Mouse (Mus musculus): ENCODE measurements around the gene Gm17606.

The Gm17606 gene

DNA sequence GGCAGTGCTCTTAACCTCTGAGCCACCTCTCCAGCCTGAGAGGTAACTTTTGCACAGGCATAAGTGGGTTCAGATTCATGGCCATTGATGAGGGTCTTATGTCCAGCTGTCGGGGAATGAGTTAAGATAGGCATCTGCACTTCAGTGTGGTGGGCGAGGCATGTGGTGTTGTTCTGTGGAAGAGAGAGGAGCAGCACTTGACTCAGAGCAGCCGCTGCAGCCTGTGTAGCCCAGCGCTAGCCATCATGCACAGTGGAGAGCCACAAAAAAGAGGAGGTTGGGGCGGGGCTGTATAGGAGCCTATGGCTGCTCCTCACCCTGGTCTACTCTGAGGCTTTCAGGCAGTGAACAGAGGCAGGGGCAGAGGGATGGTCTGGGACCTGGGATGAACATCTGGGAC lies 12.6 kb upstream of the Gm17606 start:
- no peak for DNase-seq (ENCODE audit: low spot score)

GRCm38 (mm10) chr14:54629797-54630196 lies 11.0 kb upstream of the Gm17606 start:
- no peak for DNase-seq (ENCODE audit: low spot score)

- no peak for DNase-seq (ENCODE audit: low spot score)
Measured at GRCm38 (mm10) chr14:54630583-54631239, 10.0 kb upstream of the Gm17606 start.

GRCm38 (mm10) chr14:54631240-54631599 lies 9.5 kb upstream of the Gm17606 start:
- DNase-seq (ENCODE audit: low spot score), result no peak

GRCm38 (mm10) chr14:54632252-54632651 lies 8.5 kb upstream of the Gm17606 start:
- DNase-seq (ENCODE audit: low spot score), result no peak

DNA sequence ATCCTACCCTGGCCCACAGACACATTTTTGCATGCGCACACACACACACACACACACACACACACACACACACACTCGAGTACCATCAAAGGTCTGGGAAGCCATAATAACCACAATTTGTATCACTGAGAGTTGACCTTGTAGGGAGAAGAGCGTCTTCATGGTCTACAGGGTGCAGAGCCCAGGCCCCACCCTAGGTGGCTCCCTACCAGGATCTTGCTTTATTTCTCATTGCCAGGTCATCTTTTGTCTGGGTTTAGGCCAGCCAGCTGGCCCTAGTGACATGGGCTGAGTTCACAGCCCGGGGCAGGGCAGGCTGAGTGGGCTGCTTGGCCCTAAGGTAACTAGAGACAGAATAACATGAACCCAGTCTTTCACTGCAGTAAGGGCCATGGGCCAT lies 6.6 kb upstream of the Gm17606 start:
- no peak for DNase-seq (ENCODE audit: low spot score)

GRCm38 (mm10) chr14:54636954-54637353 lies 3.8 kb upstream of the Gm17606 start:
- peak; percentile 57 for DNase-seq (ENCODE audit: low spot score)

DNA sequence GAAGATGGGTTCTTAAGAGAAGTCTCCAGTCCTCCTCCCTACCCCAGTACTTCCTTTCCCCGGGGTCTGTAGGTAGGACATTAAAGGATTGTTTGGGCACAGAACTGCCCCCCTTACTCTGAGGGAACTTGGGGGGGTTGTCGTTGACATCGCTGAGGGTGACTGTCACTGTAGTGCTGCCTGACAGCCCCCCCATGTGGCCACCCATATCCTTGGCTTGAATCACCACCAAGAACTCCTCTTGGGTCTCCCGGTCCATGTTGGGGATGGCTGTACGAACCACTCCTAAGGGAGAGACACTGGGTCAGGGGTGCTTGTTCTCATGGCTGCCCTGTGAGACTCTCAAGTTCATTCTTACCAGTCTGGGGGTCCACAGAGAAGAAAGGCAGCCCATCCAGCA lies 2.5 kb upstream of the Gm17606 start:
- no peak for DNase-seq (ENCODE audit: low spot score)

- no peak for DNase-seq (ENCODE audit: low spot score)
Measured at GRCm38 (mm10) chr14:54640121-54640520, 631 bp upstream of the Gm17606 start.

- peak; percentile 88 for DNase-seq (ENCODE audit: low spot score)
Measured at GRCm38 (mm10) chr14:54641305-54641969, 685 bp downstream of the Gm17606 start, which contains the start of gene Cdh24. TSS of gene Cdh24 (minus strand) at chr14:54641364.

DNA sequence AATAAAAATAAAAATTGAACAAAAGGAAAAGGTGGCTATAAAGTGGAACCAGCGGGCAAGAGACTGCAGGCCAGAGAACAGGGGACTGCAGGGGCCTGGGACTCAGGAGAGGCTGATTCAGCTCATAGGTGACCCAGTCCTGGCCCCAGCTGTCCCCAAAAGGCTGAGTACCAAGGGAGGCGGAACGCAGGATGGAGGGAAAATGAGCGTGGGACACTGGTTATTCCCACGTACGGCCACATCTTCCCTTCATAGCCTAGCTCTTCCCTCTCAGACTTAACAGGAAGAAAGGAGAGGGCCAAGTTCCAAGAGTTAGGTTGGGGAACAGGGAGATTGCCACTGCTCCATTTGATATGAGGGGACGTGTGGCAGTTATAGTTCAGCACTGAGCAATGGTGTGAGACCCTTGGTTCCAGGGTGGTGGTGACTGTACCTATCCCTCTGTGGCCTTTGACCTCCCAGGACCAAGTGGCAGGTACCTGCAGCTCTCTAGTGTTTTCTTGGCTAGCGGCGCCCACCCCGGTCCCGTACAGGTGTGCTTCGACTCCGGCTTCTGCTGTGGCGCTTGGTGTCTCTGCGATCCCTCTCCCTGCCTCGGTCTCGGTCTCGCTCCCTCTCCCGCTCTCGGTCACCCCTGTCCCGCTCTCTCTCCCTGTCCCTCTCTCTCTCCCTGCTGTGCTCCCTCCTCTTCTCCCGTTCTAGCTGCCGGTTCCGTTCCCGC lies 1.6 kb downstream of the Gm17606 start:
- DNase-seq (ENCODE audit: low spot score), result no peak

GRCm38 (mm10) chr14:54643011-54643410 lies 2.3 kb downstream of the Gm17606 start:
- no peak for DNase-seq (ENCODE audit: low spot score)

DNA sequence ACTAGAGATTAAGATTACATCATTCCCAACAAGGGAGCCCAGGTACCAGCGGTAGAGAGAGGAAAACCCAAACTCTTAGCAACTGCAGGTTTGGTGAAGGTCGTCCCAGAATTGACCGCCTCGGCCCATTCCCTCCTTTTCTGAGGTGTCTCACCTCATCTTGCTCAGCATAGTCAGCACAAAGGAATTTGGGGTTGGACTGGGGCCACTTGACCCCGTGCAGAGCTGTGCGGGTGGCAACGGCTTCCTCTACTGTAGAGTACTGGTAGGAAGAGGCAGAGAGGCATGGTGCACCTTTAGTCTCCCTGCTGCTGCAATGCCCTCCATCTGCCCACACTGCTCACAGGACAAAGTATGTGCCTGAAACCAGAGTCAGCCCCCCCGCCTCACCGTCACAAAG lies 3.5 kb downstream of the Gm17606 start:
- DNase-seq (ENCODE audit: low spot score), result no peak

GRCm38 (mm10) chr14:54646455-54646854 lies 5.7 kb downstream of the Gm17606 start:
- DNase-seq (ENCODE audit: low spot score), result no peak

- DNase-seq (ENCODE audit: low spot score), result no peak
Measured at GRCm38 (mm10) chr14:54646898-54647636, 6.3 kb downstream of the Gm17606 start.

GRCm38 (mm10) chr14:54647900-54648299 lies 7.1 kb downstream of the Gm17606 start:
- no peak for DNase-seq (ENCODE audit: low spot score)

- peak; percentile 85 for DNase-seq (ENCODE audit: low spot score)
Measured at GRCm38 (mm10) chr14:54650621-54651454, 10.1 kb downstream of the Gm17606 start.

GRCm38 (mm10) chr14:54651556-54651955 lies 10.8 kb downstream of the Gm17606 start:
- no peak for DNase-seq (ENCODE audit: low spot score)

DNA sequence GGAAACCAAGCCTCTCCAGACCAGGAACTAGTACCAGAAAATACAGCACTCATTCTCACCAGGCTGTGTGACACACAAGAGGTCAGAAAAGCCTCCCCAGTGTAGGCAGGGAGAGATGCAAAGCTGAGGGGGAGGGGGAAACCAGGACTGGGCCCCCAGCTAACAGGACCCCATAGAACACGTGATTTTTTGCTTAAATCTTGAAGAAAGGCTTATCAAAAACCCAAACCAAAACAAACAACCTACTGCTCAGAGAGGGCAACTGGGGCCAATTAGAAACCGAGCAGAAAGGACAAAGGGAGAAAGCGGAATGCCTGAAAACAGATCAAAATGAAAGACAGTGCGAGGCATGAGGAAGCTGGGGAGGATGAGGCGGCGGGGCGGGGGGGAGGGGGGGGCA lies 12.0 kb downstream of the Gm17606 start:
- DNase-seq (ENCODE audit: low spot score), result no peak

GRCm38 (mm10) chr14:54653496-54653895 lies 12.7 kb downstream of the Gm17606 start:
- peak; percentile 81 for DNase-seq (ENCODE audit: low spot score)

GRCm38 (mm10) chr14:54660009-54660408 lies 19.3 kb downstream of the Gm17606 start:
- DNase-seq (ENCODE audit: low spot score), result peak; percentile 28

Measured in T-cell, adult 2 months (primary cell).